Mouse (Mus musculus): ENCODE data around the gene Actrt3. TPM values are rescaled to one million over a fixed set of nuclear protein-coding genes. Genes with fewer than 3 reads are reported as not detected.

The Actrt3 gene
- polyA plus RNA-seq, 1 experiment, result not detected

- WGBS, result 82% methylated on average over 6 of the region's 6 CpGs
- Histone ChIP-seq H3K4me3 (replicated peaks; ENCODE audit: control insufficient read depth, low read depth, low read length) (no peak overlapping the region), H3K27ac (ENCODE audit: control insufficient read depth, insufficient read depth, low read depth, low read length, poor library complexity) (no peak overlapping the region), H3K4me1 (ENCODE audit: control insufficient read depth, insufficient read depth, low read length) (no peaks in the 10 kb centered on the region)
- TF ChIP-seq CTCF (IDR thresholded peaks at IDR 0.05; ENCODE audit: control insufficient read depth, insufficient read depth, low read length), result no peak
- TF ChIP-seq POLR2A (IDR thresholded peaks at IDR 0.05; ENCODE audit: borderline replicate concordance, control insufficient read depth, low read depth, low read length), result no peak
Observed at GRCm38 (mm10) chr3:30553741-30554140, 46.0 kb downstream of the Actrt3 start.

GRCm38 (mm10) chr3:30550218-30550617 is 49.5 kb downstream of the Actrt3 start:
- no peaks in the 10 kb centered on the region for H3K4me1 ChIP-seq (ENCODE audit: control insufficient read depth, insufficient read depth, low read length)
- H3K27ac ChIP-seq (ENCODE audit: control insufficient read depth, insufficient read depth, low read depth, low read length, poor library complexity), result no peak overlapping the region
- 65% methylated on average over 2 of the region's 2 CpGs for WGBS
- TF ChIP-seq CTCF (IDR thresholded peaks at IDR 0.05; ENCODE audit: control insufficient read depth, insufficient read depth, low read length) (no peak), POLR2A (IDR thresholded peaks at IDR 0.05; ENCODE audit: borderline replicate concordance, control insufficient read depth, low read depth, low read length) (no peak)
- no peak overlapping the region for H3K4me3 ChIP-seq (replicated peaks; ENCODE audit: control insufficient read depth, low read depth, low read length)

- TF ChIP-seq POLR2A (IDR thresholded peaks at IDR 0.05; ENCODE audit: borderline replicate concordance, control insufficient read depth, low read depth, low read length), result no peak
- TF ChIP-seq CTCF (IDR thresholded peaks at IDR 0.05; ENCODE audit: control insufficient read depth, insufficient read depth, low read length), result no peak
- no peak overlapping the region for H3K27ac ChIP-seq (ENCODE audit: control insufficient read depth, insufficient read depth, low read depth, low read length, poor library complexity)
- H3K4me1 ChIP-seq (ENCODE audit: control insufficient read depth, insufficient read depth, low read length), result no peaks in the 10 kb centered on the region
- no peak overlapping the region for H3K4me3 ChIP-seq (replicated peaks; ENCODE audit: control insufficient read depth, low read depth, low read length)
- WGBS, result 84% methylated on average over 7 of the region's 7 CpGs
Observed at GRCm38 (mm10) chr3:30548928-30549327, 50.8 kb downstream of the Actrt3 start.

- Histone ChIP-seq H3K27ac (ENCODE audit: control insufficient read depth, insufficient read depth, low read depth, low read length, poor library complexity) (no peak within 1 kb of the TSS), H3K4me3 (replicated peaks; ENCODE audit: control insufficient read depth, low read depth, low read length) (no peak within 1 kb of the TSS), H3K4me1 (ENCODE audit: control insufficient read depth, insufficient read depth, low read length) (no peaks in the 10 kb centered on the region)
- no peak for TF ChIP-seq CTCF (IDR thresholded peaks at IDR 0.05; ENCODE audit: control insufficient read depth, insufficient read depth, low read length)
- no peak for TF ChIP-seq POLR2A (IDR thresholded peaks at IDR 0.05; ENCODE audit: borderline replicate concordance, control insufficient read depth, low read depth, low read length)
- 81% methylated on average over 3 of the region's 3 CpGs for WGBS
Observed at GRCm38 (mm10) chr3:30547908-30548307, 51.8 kb downstream of the Actrt3 start, which contains the start of gene Mecom. Mecom (minus strand) TSS chr3:30548008.

Other genes with a start within 250 kb of the Actrt3 start
- 0.70 and 1.4 TPM in 2 replicates for gene Mecom, start 51.9 kb downstream of the Actrt3 start, polyA plus RNA-seq (2011; ENCODE audit: insufficient read depth, insufficient read length, low replicate concordance, missing spikeins)
- gene Mynn, start 2.1 kb upstream of the Actrt3 start, polyA plus RNA-seq (2011; ENCODE audit: insufficient read depth, insufficient read length, low replicate concordance, missing spikeins), result 5.0 and 9.7 TPM in 2 replicates
- not detected in 2 replicates for gene Lrriq4, start 44.6 kb upstream of the Actrt3 start, polyA plus RNA-seq (2011; ENCODE audit: insufficient read depth, insufficient read length, low replicate concordance, missing spikeins)
- 2.1 TPM in 1 of 2 replicates, not detected in the other for gene Lrrc34, start 47.9 kb upstream of the Actrt3 start, polyA plus RNA-seq (2011; ENCODE audit: insufficient read depth, insufficient read length, low replicate concordance, missing spikeins)
- gene Lrrc31, start 99.9 kb upstream of the Actrt3 start, polyA plus RNA-seq (2011; ENCODE audit: insufficient read depth, insufficient read length, low replicate concordance, missing spikeins), result 2.2 TPM in 1 of 2 replicates, not detected in the other
- not detected in 2 replicates for gene Samd7, start 146.4 kb upstream of the Actrt3 start, polyA plus RNA-seq (2011; ENCODE audit: insufficient read depth, insufficient read length, low replicate concordance, missing spikeins)
- 60.8 and 65.8 TPM in 2 replicates for gene Sec62, start 192.9 kb upstream of the Actrt3 start, polyA plus RNA-seq (2011; ENCODE audit: insufficient read depth, insufficient read length, low replicate concordance, missing spikeins)